Mouse (Mus musculus) midbrain, embryonic 16.5 days (tissue): Measurements from ENCODE around the gene Tmem81. TPM values are rescaled to one million over a fixed set of nuclear protein-coding genes. Genes with fewer than 3 reads are reported as not detected.
A peak's percentile ranks its signal among the peaks of the same experiment; 100 is the strongest.

ENCODE experiments used
- ATAC-seq: fragments of 200-750 bp; cut with Nextera tagmentation; 2 replicates; pipeline ENCODE4 v1.8.0; 2017; ENCODE audit warnings: moderate TSS enrichment
- H3K27ac ChIP-seq: fragments of 300-500 bp; sonication (generic); 2 replicates; pipeline ENCODE4 v1.5.1; 2014; ENCODE audit warnings: mild to moderate bottlenecking, low read length, mixed read lengths
- H3K27me3 ChIP-seq: fragments of 300-500 bp; sonication (generic); 2 replicates; pipeline ENCODE4 v1.6.1; 2014; ENCODE audit warnings: low read depth, low read length, mixed read lengths; ENCODE audit not compliant: control insufficient read depth, insufficient read depth
- H3K36me3 ChIP-seq: fragments of 300-500 bp; sonication (generic); 2 replicates; pipeline ENCODE4 v1.6.1; 2014; ENCODE audit warnings: mild to moderate bottlenecking, low read length, moderate library complexity, mixed read lengths; ENCODE audit not compliant: control insufficient read depth, insufficient read depth
- H3K4me1 ChIP-seq: fragments of 300-500 bp; sonication (generic); 2 replicates; pipeline ENCODE4 v1.6.1; 2014; ENCODE audit warnings: mild to moderate bottlenecking, low read length, mixed read lengths; ENCODE audit not compliant: control insufficient read depth, insufficient read depth
- H3K4me2 ChIP-seq: fragments of 300-500 bp; sonication (generic); 2 replicates; pipeline ENCODE4 v1.6.1; 2014; ENCODE audit warnings: mild to moderate bottlenecking, low read length, mixed read lengths
- H3K4me3 ChIP-seq: fragments of 300-500 bp; sonication (generic); 2 replicates; pipeline ENCODE4 v1.5.1; 2014; ENCODE audit warnings: low read depth, mild to moderate bottlenecking, low read length, moderate library complexity, mixed read lengths
- H3K9ac ChIP-seq: fragments of 300-500 bp; sonication (generic); 2 replicates; pipeline ENCODE4 v1.6.1; 2014; ENCODE audit warnings: low read depth, low read length, mixed read lengths
- H3K9me3 ChIP-seq: fragments of 300-500 bp; sonication (generic); replicated peaks from 2 replicates; pipeline ENCODE4 v1.6.1; 2014; ENCODE audit warnings: mild to moderate bottlenecking, low read length, mixed read lengths; ENCODE audit not compliant: control insufficient read depth, poor library complexity, severe bottlenecking
- WGBS: fragments of 180-500 bp; shearing (Covaris S2); extraction: QIAGEN DNeasy Blood & Tissue Kit; methylation state at CpG from one replicate; pipeline ENCODE4 v1.1.7; 2014; 5-methylcytosine and 5-hydroxymethylcytosine counted together
- polyA plus RNA-seq: library from polyadenylated mRNA; unstranded; fragments of >200 nt; fragmentation: Nextera tagmentation; extraction: Ambion mirVana; gene quantifications from 2 replicates; pipeline ENCODE4 v1.2.1, GENCODE M21; 2015

Tmem81 gene
- polyA plus RNA-seq, 1 experiment from 2014 or later: 1.3 TPM

- no peaks in the 10 kb centered on the region for H3K4me1 ChIP-seq
- H3K4me2 ChIP-seq: no peak overlapping the region
- H3K27ac ChIP-seq: peak overlapping the region; percentile 20; the same call in 1 of the 2 replicates
- H3K36me3 ChIP-seq: peaks cover 12% of the 10 kb centered on the region
- peak; percentile 23 for ATAC-seq
- 50% methylated on average over 8 of the region's 8 CpGs for WGBS
- H3K9me3 ChIP-seq: no peaks in the 10 kb centered on the region
- H3K27me3 ChIP-seq: no peaks in the 10 kb centered on the region
- no peak overlapping the region for H3K9ac ChIP-seq
- no peak overlapping the region for H3K4me3 ChIP-seq
Measured at GRCm38 (mm10) chr1:132511521-132511920, 5.5 kb downstream of the Tmem81 start.

GRCm38 (mm10) chr1:132512106-132512505 is 6.1 kb downstream of the Tmem81 start:
- no peak for ATAC-seq
- H3K4me1 ChIP-seq: no peaks in the 10 kb centered on the region
- no peak overlapping the region for H3K4me3 ChIP-seq
- H3K36me3 ChIP-seq: peaks cover 14% of the 10 kb centered on the region
- H3K27me3 ChIP-seq: no peaks in the 10 kb centered on the region
- no peak overlapping the region for H3K9ac ChIP-seq
- 70% methylated on average over 8 of the region's 8 CpGs for WGBS
- no peak overlapping the region for H3K27ac ChIP-seq
- no peaks in the 10 kb centered on the region for H3K9me3 ChIP-seq
- H3K4me2 ChIP-seq: no peak overlapping the region

- no peak for ATAC-seq
- peaks cover 22% of the 10 kb centered on the region for H3K36me3 ChIP-seq
- no peak overlapping the region for H3K4me3 ChIP-seq
- no peaks in the 10 kb centered on the region for H3K27me3 ChIP-seq
- H3K27ac ChIP-seq: no peak overlapping the region
- H3K9ac ChIP-seq: no peak overlapping the region
- H3K4me1 ChIP-seq: no peaks in the 10 kb centered on the region
- WGBS: 92% methylated on average over 12 of the region's 12 CpGs
- no peak overlapping the region for H3K4me2 ChIP-seq
- no peaks in the 10 kb centered on the region for H3K9me3 ChIP-seq
Measured at GRCm38 (mm10) chr1:132515339-132515738, 9.3 kb downstream of the Tmem81 start.

GRCm38 (mm10) chr1:132516776-132517175 is 10.7 kb downstream of the Tmem81 start:
- ATAC-seq: no peak
- Histone ChIP-seq H3K27ac (no peak overlapping the region), H3K4me3 (no peak overlapping the region), H3K9ac (no peak overlapping the region), H3K9me3 (no peaks in the 10 kb centered on the region), H3K36me3 (peaks cover 22% of the 10 kb centered on the region), H3K27me3 (no peaks in the 10 kb centered on the region), H3K4me1 (no peaks in the 10 kb centered on the region), H3K4me2 (no peak overlapping the region)
- WGBS: 93% methylated on average over 11 of the region's 11 CpGs

- H3K36me3 ChIP-seq: peaks cover 26% of the 10 kb centered on the region
- no peak overlapping the region for H3K9ac ChIP-seq
- H3K4me2 ChIP-seq: no peak overlapping the region
- H3K27ac ChIP-seq: no peak overlapping the region
- H3K4me3 ChIP-seq: no peak overlapping the region
- WGBS: 90% methylated on average over 18 of the region's 18 CpGs
- no peak for ATAC-seq
- no peaks in the 10 kb centered on the region for H3K9me3 ChIP-seq
- H3K27me3 ChIP-seq: no peaks in the 10 kb centered on the region
- H3K4me1 ChIP-seq: no peaks in the 10 kb centered on the region
Measured at GRCm38 (mm10) chr1:132518621-132519020, 12.6 kb downstream of the Tmem81 start.

- Histone ChIP-seq H3K4me1 (no peaks in the 10 kb centered on the region), H3K27me3 (no peaks in the 10 kb centered on the region), H3K9ac (no peak overlapping the region), H3K4me3 (no peak overlapping the region), H3K36me3 (peaks cover 26% of the 10 kb centered on the region), H3K4me2 (no peak overlapping the region), H3K9me3 (no peaks in the 10 kb centered on the region), H3K27ac (no peak overlapping the region)
- 87% methylated on average over 11 of the region's 11 CpGs for WGBS
- ATAC-seq: no peak
Measured at GRCm38 (mm10) chr1:132519734-132520133, 13.7 kb downstream of the Tmem81 start.

- H3K36me3 ChIP-seq: peaks cover 20% of the 10 kb centered on the region
- no peak overlapping the region for H3K9ac ChIP-seq
- no peaks in the 10 kb centered on the region for H3K27me3 ChIP-seq
- no peaks in the 10 kb centered on the region for H3K4me1 ChIP-seq
- 34% methylated on average over 2 of the region's 6 CpGs for WGBS
- H3K4me2 ChIP-seq: no peak overlapping the region
- ATAC-seq: no peak
- H3K4me3 ChIP-seq: no peak overlapping the region
- H3K9me3 ChIP-seq: no peaks in the 10 kb centered on the region
- H3K27ac ChIP-seq: no peak overlapping the region
Measured at GRCm38 (mm10) chr1:132520764-132521163, 14.7 kb downstream of the Tmem81 start.

GRCm38 (mm10) chr1:132523048-132523447 is 17.0 kb downstream of the Tmem81 start:
- H3K27ac ChIP-seq: no peak overlapping the region
- WGBS: 79% methylated on average over 8 of the region's 8 CpGs
- H3K9me3 ChIP-seq: no peaks in the 10 kb centered on the region
- H3K4me3 ChIP-seq: no peak overlapping the region
- peaks cover 9% of the 10 kb centered on the region for H3K4me1 ChIP-seq
- no peak overlapping the region for H3K9ac ChIP-seq
- no peaks in the 10 kb centered on the region for H3K27me3 ChIP-seq
- H3K36me3 ChIP-seq: peaks cover 16% of the 10 kb centered on the region
- no peak overlapping the region for H3K4me2 ChIP-seq
- ATAC-seq: no peak

GRCm38 (mm10) chr1:132523920-132524319 is 17.9 kb downstream of the Tmem81 start:
- Histone ChIP-seq H3K4me1 (peaks cover 9% of the 10 kb centered on the region), H3K4me3 (no peak overlapping the region), H3K27ac (no peak overlapping the region), H3K9me3 (no peaks in the 10 kb centered on the region), H3K27me3 (no peaks in the 10 kb centered on the region), H3K4me2 (no peak overlapping the region), H3K9ac (no peak overlapping the region), H3K36me3 (peaks cover 14% of the 10 kb centered on the region)
- ATAC-seq: no peak
- WGBS: 42% methylated on average over 4 of the region's 4 CpGs
